Comparison of ENCODE assay signal across 8 mouse cellular contexts in the genomic region with DNA sequence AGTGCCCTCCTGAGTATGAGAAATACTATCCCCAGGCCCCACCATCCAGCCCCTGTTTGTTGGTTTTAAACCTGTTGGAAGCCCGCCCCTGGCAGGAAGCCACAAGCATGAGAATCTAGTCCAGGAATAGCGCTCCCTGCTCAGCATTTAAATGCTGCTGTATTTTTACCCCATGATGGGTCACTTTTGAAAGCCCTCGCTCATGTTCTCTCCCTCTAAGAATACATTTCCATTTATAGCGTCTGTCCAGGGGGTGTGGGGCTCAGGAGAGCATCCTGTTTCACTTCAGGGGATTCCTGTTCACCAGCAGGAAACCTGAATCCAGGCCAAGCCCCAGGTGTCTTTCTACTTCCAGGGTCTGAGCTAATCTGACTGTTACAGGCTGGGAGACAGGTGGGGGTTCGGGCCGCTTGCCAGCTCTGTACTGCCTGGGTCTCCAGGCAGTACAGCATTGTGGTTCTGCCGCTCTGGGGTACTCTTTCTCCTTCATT. TPM values are rescaled to one million over a fixed set of nuclear protein-coding genes. Genes with fewer than 3 reads are reported as not detected.
DNase-seq lines count a peak whose midpoint lies in the region; ATAC-seq lines count a peak whose summit lies in the region.

No protein-coding gene starts in this region.

- no peak overlapping the region for H3K4me2 ChIP-seq in intestine, embryonic 15.5 days (replicated peaks)
- H3K4me2 ChIP-seq in liver, embryonic 13.5 days, result no peak overlapping the region

- peaks cover 19% of the 10 kb centered on the region for H3K4me1 ChIP-seq in intestine, embryonic 15.5 days (replicated peaks)
- peaks cover 64% of the 10 kb centered on the region for H3K4me1 ChIP-seq in liver, embryonic 13.5 days (replicated peaks)

- peaks cover 6% of the 10 kb centered on the region; the same call in 1 of the 2 replicates for H3K36me3 ChIP-seq in intestine, embryonic 15.5 days
- H3K36me3 ChIP-seq in liver, embryonic 13.5 days, result no peaks in the 10 kb centered on the region

- peak overlapping the region; percentile 56 for H3K27ac ChIP-seq in intestine, embryonic 15.5 days
- peak overlapping the region; percentile 60 for H3K27ac ChIP-seq in liver, embryonic 13.5 days

- ATAC-seq in intestine, embryonic 15.5 days, result peak; percentile 39
- no peak for ATAC-seq in liver, embryonic 13.5 days (ENCODE audit: low read depth)
- ATAC-seq in granulocyte monocyte progenitor cell, adult 5-6 weeks (replicated peaks; ENCODE audit: poor library complexity, severe bottlenecking), result no peak

- H3K27me3 ChIP-seq in intestine, embryonic 15.5 days (replicated peaks), result no peaks in the 10 kb centered on the region
- H3K27me3 ChIP-seq in liver, embryonic 13.5 days, result no peaks in the 10 kb centered on the region

- peak; percentile 66 to 74 for DNase-seq in layer of hippocampus, postnatal 10 days (ENCODE audit: low spot score in 2 of 2)
- no peak for DNase-seq in layer of hippocampus, adult 18-20 months (ENCODE audit: low spot score in 2 of 2)
- peak; percentile 93 for DNase-seq in cerebellum, adult 9-10 months
- DNase-seq in gastrocnemius, postnatal 25 days, result peak; percentile 86
- DNase-seq in liver, embryonic 13.5 days, result no peak
- peak; percentile 96 for DNase-seq in skeletal muscle tissue, adult 2 months (ENCODE audit: low read depth, low spot score)

- 52% methylated on average over 7 of the region's 7 CpGs for WGBS in intestine, embryonic 15.5 days
- 69% methylated on average over 7 of the region's 7 CpGs for WGBS in liver, embryonic 13.5 days (ENCODE audit: insufficient replicate concordance)

- H3K9ac ChIP-seq in intestine, embryonic 15.5 days, result no peak overlapping the region
- no peak overlapping the region for H3K9ac ChIP-seq in liver, embryonic 13.5 days

- H3K9me3 ChIP-seq in intestine, embryonic 15.5 days, result no peaks in the 10 kb centered on the region
- H3K9me3 ChIP-seq in liver, embryonic 13.5 days (replicated peaks), result no peaks in the 10 kb centered on the region

- no peak overlapping the region for H3K4me3 ChIP-seq in intestine, embryonic 15.5 days (replicated peaks)
- no peak overlapping the region for H3K4me3 ChIP-seq in liver, embryonic 13.5 days (replicated peaks)

RNA-seq across cellular contexts. Expression of a gene that starts 34.3 kb away (rescaled TPM):
- total RNA-seq in layer of hippocampus, postnatal 10 days (2021), result 10 to 100 TPM; 15.3 to 16.1 TPM
- 10 to 100 TPM; 24.8 to 28.2 TPM for total RNA-seq in layer of hippocampus, adult 18-20 months (2021)
- total RNA-seq in gastrocnemius, postnatal 25 days (2021), result 10 to 100 TPM; 49.2 to 82.2 TPM
- polyA plus RNA-seq in intestine, embryonic 15.5 days (2015; fragmentation: Nextera tagmentation; extraction: Ambion mirVana), result 14.3 and 15.1 TPM in 2 replicates
- polyA plus RNA-seq in liver, embryonic 13.5 days (2015; fragmentation: Nextera tagmentation; extraction: Ambion mirVana), result 22.2 and 27.8 TPM in 2 replicates
- total RNA-seq in granulocyte monocyte progenitor cell, adult 5-6 weeks (2014; fragmentation: Nextera tagmentation), result 20.4 and 21.3 TPM in 2 replicates
- 34.3 and 43.2 TPM in 2 replicates for total RNA-seq in granulocyte monocyte progenitor cell, adult 5-6 weeks (2017)

RNA-seq across cellular contexts. Expression of a gene that starts 34.9 kb away (rescaled TPM):
- 100 to 1,000 TPM; 128 to 155 TPM for total RNA-seq in layer of hippocampus, postnatal 10 days (2021)
- total RNA-seq in layer of hippocampus, adult 18-20 months (2021), result 100 to 1,000 TPM; 120 to 129 TPM
- 10 to 100 TPM; 52.0 to 61.0 TPM for total RNA-seq in gastrocnemius, postnatal 25 days (2021)
- polyA plus RNA-seq in intestine, embryonic 15.5 days (2015; fragmentation: Nextera tagmentation; extraction: Ambion mirVana), result 97.0 and 100 TPM in 2 replicates
- polyA plus RNA-seq in liver, embryonic 13.5 days (2015; fragmentation: Nextera tagmentation; extraction: Ambion mirVana), result 35.2 and 37.0 TPM in 2 replicates
- 88.4 and 89.5 TPM in 2 replicates for total RNA-seq in granulocyte monocyte progenitor cell, adult 5-6 weeks (2014; fragmentation: Nextera tagmentation)
- total RNA-seq in granulocyte monocyte progenitor cell, adult 5-6 weeks (2017), result 51.5 and 52.4 TPM in 2 replicates

Comparison
In these comparisons a context has a peak if more than half of its experiments do, and no peak if none do; other contexts are left out.
1. DNase-seq: peak in layer of hippocampus, postnatal 10 days (2 of 2), cerebellum, adult 9-10 months (single experiment), gastrocnemius, postnatal 25 days (single experiment) and skeletal muscle tissue, adult 2 months (single experiment); none in layer of hippocampus, adult 18-20 months (0 of 2) and liver, embryonic 13.5 days (single experiment).